Mouse (Mus musculus) adrenal gland, adult 18-20 months (tissue): Measurements from ENCODE around the gene Zfp472. TPM values are rescaled to one million over a fixed set of nuclear protein-coding genes. Genes with fewer than 3 reads are reported as not detected.

Experiments used
- DNase-seq, 2 experiments: peaks; one replicate each; pipeline ENCODE4 v3.0.0; 2021 to 2022; ENCODE audit warnings: low spot score in 2 of 2
- long read RNA-seq, 2 experiments: library from polyadenylated mRNA; stranded (forward); transcript quantifications; one replicate each; pipeline ENCODE4 v2.0.0; 2021
- total RNA-seq, 2 experiments: library from RNA; stranded (reverse); gene quantifications; 1 replicate in 1 of 2; 2 replicates in 1 of 2; pipeline ENCODE4 v1.2.3; 2021

Zfp472 gene
- 1 to 10 TPM; 5.6 to 5.7 TPM for total RNA-seq
- long read RNA-seq, experiment 1, partial matches to known transcripts = 0 of 2 reads
- long read RNA-seq, experiment 1, other reads (novel, unspliced or antisense) = 0 of 2 reads
- long read RNA-seq, experiment 2, transcript Zfp472-201 (4 exons, 2,376 nt) = major isoform, 9 of 9 reads
- long read RNA-seq, experiment 2, partial matches to known transcripts = 0 of 9 reads
- long read RNA-seq, experiment 2, other reads (novel, unspliced or antisense) = 0 of 9 reads

DNA sequence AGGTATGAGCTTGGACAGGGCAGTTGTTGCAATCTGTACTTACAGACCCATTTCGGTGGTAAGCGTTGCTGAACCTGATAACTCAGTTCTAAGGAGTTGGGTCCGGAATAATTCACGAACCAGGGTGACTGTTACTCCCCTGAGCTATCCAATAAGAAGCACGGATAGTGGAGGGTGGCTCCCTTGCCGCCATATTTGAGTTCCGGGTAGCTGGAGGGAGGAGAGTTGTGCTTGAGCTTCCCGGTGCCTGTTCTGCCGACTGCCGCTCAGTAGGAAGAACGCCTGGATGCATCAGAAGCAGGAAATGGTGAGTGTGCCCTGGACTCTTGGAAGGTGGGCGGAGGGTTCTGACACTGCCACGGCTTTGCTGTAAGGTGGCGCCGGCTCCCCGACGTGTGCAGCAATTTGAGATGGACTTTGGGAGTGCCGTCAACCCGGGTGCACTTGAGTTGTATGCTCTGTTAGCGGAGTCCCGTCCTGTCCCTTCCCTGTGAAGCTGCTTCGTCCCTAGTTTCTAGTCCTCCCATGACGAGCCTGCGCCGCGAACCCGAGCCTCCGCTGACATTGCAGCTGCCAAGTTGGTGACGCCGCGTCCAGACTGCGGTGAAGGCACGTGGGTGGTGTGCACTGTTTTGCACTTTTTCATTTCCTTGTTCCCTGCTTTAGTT, at the start of gene Zfp472:
Zfp472 (plus strand) TSS at position 192 of the 668 bp plus-strand sequence.
- peak; percentile 80 to 86 for DNase-seq

DNA sequence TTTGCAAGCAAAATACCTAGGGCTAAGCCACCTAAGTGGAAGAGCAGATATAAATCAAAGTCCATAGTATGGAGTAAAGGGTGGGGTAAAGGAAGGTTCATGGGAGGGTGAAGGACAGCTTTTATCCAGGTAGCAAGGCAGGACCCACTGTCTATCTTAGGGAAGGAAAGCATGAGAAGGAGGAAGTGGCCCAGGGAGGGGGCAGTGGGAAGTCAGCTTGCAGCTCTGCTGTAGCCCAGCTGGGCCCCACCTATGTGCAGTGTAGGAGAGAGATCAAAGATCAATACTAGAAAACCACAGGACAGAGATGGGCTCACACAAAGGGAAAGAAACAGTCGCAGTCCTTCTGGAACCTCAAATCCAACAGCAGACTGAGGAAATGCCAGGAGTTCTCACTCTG, 49.5 kb upstream of the Zfp472 start:
- no peak for DNase-seq

DNA sequence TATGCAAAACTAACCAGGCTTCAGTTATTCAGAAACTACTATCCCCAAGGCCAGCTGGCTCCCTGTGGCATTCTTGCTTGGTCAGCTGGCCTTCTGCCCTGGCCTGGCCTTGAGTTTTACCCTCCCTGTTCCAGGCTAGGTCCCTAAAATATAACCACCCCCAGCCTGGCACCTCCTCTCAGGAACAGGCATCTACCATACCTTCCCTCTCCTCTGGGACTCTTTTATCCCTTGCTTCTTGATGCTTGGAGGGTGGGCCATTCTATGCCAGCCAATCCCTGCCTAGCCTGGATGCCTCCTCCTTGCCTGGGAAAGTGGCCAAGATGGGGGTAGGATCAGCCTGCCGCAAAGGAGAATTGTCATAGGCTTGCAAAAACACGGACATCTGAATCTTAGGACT, 48.5 kb upstream of the Zfp472 start, which contains the start of gene Cyp4f14:
Cyp4f14 (minus strand) TSS at position 212 of the 400 bp plus-strand sequence.
- DNase-seq = peak; percentile 51 to 60

DNA sequence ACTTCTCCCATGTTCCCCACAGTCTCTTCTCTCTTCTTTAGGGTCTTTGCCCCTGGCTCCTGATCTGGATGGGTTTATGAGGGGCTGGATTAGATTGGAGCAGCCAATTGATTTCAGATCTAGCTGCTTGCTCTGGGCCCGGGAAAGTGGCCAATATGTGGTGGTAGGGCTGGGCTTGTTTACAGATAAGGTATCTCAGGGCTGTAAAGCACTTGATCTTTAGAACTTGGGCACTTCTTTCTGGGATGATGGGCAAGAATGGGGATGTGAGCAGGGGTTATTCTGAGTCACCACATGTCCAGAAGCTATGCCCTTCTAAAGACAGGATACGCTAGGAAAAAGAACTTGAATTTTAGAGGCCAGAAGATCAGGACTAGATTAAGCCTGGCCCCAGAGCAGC, 46.5 kb upstream of the Zfp472 start:
- DNase-seq = no peak

DNA sequence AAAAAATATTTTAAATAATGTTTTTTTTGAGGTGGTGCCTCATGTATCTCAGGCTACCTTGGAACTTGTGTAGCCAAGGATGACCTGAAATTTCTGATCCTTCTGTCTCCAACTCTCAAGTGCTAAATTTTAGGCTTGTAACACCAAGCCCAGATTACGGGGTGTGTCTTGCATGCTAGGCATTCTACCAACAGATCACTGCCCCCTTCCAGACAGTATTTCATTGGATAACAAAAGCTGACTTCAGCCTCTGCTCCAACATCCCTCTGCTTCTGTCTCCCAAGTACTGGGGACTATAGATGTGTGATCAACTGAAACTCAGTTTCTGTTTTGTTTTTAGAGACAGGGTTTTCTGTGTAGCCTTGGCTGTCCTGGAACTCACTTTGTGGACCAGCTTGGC, 41.9 kb upstream of the Zfp472 start:
- no peak for DNase-seq

DNA sequence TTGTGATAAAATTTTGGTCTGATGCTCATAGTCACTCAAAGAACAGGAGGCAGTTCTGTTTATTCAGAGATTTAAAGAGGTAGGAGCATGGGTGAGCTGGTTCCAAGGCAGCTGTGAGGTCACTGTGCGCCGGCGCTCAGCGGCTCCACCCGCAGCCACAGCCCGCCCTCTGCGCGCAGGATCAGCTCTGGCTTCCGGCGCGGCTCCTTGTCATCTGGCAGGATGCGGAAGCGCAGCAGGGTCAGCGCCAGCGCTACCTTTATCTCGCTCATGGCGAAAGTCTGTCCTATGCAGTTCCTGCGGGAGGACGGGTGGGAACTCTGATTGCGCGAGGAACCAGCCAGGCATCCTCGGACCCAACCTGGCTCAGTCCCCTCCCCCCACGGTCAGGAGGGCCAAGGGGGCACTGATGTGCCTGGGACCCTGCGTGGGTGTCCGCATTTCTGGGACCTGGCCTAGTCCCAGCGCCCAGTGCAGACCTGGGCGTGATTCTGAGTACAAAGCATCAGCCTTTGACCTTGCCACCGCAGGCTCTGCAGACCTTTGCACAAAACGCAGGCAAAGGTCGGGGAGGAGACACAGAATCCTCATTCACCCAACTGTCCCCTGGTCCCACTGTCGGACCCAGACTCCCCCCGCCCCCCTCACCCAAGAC, 40.8 kb upstream of the Zfp472 start:
- peak; percentile 57 to 68 for DNase-seq

DNA sequence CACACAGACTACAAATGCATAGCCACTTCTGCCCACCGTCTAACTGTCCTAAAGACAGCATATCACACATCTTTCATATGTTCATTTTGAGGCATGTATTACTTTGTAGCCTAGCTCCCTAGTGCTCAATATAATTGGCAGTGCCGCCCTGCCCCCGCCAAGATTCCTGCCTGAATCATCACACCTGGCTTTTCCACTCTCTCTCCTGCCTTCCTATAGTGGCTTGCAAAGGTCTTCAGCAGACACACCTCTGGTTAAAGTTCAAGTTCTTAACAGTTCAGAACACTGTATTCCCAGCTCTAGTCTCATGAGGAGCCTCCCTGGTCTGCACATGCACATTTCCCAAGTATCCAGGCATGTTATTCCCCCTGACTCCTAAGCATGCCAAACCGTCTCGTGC, 37.8 kb upstream of the Zfp472 start:
- no peak for DNase-seq

DNA sequence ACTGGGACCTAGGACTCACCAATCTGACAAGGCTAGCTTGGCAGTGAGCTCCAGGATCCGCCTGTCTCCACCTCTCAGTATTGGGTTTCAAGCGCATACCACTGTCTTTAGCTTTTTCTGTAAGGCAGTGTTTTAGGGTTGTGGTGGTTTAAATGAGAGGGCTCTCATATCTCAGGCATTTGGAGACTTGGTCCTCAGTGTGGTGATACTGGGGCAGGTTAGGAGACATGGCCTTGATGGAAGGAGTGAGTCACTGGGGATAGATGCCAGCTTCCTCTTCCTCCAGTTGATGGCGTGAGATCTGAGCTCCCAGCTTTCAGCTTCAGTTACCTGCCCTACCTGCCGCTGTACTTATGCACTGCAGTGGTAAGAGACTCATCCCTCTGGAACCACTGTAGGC, 25.8 kb upstream of the Zfp472 start:
- DNase-seq = no peak

DNA sequence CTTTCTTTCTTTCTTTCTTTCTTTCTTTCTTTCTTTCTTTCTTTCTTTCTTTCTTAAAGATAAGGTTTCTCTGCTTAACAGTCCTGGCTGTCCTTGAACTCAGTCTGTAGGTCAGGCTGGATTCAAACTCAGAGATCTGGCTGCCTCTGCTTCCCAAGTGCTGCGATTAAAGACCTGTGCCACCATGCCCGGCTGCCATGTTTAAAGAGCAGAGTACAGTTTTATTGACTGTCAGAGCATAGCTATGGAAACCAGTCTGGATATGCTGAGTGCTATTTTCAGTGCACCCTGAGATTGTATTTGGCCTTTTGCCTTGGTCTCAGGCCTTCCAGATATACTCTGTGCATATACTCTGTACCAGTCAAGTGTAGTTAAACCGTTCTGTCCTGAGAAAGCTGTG, 22.0 kb upstream of the Zfp472 start:
- no peak for DNase-seq

DNA sequence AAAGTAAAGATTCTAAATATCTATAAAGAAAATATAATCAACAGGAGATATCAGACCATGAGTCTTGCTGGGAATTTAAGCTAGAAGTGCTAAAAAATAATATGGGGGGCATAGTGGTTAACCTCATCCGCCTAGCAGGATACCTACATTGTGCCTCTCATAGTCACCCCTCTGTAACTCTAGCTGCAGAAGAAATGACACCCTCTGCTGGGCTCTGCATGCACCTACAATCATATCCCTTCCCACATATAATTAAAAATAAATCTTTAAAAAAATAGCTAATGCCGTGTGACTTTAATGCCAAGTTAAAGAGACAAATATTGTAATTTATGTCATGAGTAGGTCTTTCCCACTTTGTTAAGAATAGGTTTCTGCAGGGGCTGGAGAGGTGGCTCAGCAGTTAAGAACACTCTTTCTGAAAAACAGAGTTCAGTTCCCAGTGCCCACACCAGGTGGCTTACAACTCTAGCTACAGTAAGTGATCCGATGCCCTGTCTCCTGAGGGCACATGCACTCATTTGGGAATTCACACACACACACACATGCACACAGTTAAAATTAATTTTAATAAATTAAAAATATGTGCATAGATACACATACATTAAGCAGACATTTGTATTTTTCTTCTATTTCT, 21.1 kb upstream of the Zfp472 start:
- DNase-seq = no peak

DNA sequence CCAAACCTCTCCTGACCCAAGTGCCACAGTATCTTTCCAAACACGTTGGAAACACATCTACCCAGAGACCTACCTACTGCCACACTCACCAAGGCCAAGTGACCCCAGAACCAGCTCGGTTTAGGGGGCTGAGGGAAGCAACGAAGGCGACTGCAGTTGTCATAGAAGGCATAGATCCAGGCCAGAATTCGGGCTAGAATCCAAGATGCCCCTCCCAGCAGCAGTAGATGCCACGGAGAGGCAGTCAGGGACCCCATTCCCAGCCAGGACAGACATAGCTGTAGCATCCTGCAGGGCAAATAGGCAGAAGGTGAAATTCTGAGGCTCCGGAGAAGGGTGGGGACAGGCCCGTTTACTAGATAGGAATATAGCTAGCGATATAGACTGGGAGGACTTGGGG, 18.9 kb upstream of the Zfp472 start:
- DNase-seq = no peak

DNA sequence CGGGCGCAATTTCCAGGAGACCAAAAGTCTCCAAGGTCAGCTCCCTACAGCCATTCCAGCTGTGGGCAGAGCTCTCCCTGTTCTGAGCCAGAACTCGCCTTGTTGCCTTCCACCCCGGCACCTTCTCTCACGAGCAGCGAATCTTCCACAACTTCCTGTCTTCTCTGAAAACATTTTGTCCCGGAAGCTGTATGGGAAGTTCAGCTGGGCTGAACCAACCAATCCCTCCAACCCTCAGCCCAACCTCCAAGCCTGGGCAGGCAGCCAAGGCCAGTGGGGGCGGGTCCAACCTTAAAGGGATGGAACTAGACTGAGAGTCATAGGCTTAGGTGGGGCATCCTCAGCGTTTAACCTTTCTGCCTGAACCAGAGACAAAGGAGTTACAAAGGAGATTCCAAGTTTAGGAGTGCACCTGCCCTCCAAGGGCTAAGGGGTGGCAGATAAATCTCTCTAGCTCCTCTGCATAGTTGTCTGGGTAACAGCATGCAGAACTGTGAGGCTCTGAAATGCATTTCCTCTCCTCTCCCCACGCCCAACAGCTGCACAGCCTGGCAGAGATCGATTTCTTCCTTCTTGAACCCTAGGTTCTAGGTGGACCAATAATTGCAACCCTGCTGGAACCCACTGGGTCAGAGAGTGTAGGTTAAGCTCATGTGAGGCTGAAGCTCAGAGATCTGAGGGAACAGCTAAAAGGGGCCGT, 18.2 kb upstream of the Zfp472 start, which contains the start of gene Cyp4f13:
Cyp4f13 (minus strand) TSS at position 188 of the 700 bp plus-strand sequence.
- peak; percentile 98 to 99 for DNase-seq

DNA sequence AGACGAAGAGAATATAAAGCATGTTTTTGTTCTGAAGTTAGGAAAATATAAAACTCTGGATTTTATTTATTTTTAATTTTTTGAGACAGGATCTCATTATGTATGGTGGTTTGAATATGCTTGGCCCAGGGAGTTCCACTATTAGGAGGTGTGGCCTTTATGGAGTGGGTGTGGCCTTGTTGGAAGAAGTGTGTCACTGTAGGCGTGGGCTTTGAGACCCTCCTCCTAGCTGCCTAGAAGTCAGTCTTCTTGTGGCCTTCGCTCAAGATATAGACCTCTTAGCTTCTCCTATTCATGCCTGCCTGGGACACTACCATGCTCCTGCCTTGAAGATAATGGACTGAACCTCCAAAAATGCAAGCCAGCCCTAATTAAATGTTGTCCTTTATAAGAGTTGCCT, 15.5 kb upstream of the Zfp472 start:
- DNase-seq = no peak

DNA sequence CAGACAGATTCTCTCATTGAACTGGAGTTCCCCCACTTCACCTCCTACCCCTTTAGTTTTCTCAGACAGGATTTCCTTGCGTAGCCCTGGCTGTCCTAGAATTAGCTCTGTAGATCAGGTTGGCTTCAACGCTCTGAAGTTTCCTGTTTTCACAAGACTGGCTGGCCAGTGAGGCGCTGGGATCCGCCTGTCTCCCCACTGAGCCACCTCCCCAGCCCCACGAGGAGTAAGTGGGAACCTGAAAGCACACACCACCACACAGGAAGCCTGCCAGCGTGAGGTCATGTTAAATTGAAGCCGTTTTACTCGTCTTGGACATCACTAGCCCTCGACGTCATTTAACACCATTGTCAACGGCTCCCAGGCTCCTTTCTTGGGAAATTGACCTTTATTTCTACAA, 14.6 kb upstream of the Zfp472 start:
- no peak for DNase-seq

DNA sequence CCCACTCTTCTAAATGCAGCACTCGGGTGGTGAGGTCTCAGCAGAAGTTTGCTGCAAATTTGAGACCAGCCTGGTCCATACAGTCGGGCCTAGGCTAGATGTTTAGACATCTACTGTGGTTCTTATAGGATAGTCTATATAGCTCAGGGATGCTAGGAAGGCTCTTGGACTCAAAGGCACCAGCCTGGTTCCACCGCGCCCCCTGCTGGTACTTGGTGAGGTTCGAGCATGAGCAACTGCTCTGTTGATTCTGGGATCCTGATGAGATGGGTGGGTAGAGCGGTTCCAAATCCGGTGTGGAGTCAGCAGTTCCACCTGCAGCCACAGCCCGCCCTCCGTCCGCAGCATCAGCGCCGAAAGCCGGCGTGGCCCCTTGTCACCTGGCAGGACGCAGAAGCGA, 14.2 kb upstream of the Zfp472 start:
- peak; percentile 83 to 92 for DNase-seq

DNA sequence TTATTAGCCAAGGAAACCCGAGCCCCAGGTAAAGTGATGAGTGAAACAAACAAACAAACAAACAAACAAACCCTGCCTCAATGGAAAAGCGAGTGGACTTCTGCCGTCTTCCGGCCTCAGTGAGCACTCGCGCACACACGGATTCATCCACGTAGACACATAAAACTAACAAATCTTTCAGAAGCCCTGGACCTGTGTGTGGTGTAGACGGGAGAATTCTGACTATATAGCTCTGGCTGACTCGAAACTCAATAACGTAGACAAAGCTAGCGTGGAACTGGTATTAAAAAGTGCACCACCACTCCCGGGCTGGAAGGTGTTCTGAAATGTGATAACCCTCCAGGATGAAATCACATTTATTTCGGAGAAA, 376 bp upstream of the Zfp472 start:
- no peak for DNase-seq

DNA sequence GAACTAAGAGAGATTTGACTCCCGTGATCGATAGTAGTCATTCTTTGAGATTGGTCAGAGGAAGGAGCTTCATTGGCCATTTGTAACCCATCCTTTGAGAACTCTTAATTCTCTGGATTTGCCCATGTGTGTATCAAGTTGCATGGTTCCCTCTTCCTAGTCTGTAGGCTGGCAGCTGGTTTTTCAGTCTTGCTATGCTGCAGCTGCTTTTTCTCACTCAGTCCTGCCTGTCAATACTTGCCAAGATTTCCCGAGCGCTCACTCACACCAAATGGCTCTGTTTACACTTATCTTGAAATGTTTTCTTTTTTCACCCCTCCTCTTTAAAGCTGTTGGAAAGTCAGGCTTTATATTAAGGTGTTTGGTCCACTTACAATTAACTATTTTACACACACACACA, 15.7 kb downstream of the Zfp472 start:
- DNase-seq = no peak

DNA sequence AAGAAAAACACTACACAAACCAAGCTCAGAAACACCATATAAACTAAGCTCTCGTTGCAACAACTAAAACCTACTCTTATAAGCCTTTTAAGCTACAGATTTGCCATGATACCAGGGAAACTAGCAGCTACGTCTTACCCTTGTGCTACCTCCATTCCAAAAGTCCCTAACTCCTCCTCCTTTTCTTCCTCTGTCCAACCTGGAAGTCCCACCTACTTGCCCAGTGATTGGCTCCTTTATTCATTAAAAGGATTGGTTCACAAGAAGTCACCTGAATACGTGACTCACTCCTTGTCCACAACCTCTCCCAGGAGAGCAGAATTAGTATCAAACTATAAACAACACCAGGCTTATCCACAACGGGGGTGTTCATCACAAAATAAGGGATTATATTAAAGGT, 20.7 kb downstream of the Zfp472 start:
- DNase-seq = no peak

DNA sequence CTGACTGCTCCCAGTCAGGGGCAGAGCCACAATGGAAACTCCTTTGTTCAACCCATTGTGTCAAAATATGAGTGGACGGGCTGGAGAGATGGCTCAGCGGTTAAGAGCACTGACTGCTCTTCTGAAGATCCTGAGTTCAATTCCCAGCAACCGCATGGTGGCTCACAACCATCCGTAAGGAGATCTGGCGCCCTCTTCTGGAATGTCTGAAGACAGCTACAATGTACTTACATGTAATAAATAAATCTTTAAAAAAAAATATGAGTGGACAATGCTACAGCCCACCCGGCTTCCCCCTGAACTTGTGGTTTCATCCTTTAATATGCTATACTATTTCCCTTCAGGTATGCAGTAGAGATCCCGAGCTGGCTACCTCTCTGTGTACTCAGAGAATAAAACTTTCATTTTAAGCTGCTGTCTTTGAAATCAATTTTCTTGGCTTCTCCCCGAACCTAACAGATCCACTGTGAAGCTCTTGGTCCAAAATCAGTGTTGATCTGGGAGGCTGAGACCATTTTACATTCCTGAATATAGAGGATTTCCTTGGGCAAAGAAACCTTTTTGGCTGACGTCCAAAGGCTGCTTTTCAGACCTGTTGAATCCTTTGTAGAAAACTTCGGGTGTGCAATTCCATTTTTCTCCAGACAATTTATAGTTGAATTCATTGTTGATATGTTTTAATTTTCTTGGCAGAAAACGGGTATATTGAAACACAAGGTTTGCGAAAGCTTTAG, 26.5 kb downstream of the Zfp472 start:
- DNase-seq = no peak

DNA sequence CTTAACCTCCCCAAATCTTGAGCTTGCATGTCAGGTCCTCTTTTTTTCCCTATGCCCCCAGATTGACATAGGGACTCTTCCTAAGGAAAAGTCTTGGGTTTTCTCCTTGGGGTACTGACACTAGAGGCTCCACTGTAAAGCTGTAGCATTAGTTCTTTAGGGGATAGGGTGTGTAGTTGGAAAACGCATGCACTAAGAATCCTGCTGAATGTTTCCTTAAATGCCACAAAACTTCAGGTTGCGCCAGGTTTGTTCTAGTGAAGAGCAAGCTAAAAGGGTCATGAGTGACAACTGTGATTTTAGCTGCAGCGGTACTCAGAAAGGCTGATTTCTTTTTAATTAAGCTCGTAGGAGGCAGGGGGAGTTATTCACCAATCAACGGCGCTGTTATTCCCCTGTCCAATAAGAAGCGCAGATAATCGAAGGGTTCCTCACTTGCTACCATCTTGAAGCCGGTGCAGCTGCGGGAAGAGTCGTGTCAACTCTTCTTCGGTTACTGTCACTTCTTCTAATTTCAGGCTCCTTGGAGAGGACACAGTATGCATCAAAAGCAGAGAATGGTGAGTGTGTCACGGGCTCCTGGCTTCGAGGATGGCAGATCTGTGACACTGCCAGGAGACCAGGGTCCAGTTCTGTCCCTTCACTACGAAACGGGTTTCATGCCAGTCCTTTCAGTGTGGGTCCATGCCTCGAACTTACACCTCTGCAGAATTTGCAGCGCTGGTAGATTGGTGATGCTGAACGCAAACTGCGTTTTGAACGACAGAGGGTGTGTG, 27.3 kb downstream of the Zfp472 start, which contains the start of gene Zfp952:
Zfp952 (plus strand) TSS at position 431 of the 776 bp plus-strand sequence.
- DNase-seq = peak; percentile 69 to 71
